Mouse (Mus musculus) gonadal fat pad, adult 2 months (tissue): ENCODE measurements around the gene Dgkq. TPM values are rescaled to one million over a fixed set of nuclear protein-coding genes. Genes with fewer than 3 reads are reported as not detected.

Source experiments
- DNase-seq: peaks from one replicate; pipeline ENCODE4 v3.0.0-alpha.2; 2012; ENCODE audit warnings: low read depth
- polyA plus RNA-seq: library from polyadenylated mRNA; depleted of rRNA; stranded (reverse); fragments of >200 nt; gene quantifications from 2 replicates; pipeline ENCODE4 v1.2.3, GENCODE M21; 2012; rRNA removed

Dgkq gene
- polyA plus RNA-seq = 20.8 and 22.1 TPM in 2 replicates

DNA sequence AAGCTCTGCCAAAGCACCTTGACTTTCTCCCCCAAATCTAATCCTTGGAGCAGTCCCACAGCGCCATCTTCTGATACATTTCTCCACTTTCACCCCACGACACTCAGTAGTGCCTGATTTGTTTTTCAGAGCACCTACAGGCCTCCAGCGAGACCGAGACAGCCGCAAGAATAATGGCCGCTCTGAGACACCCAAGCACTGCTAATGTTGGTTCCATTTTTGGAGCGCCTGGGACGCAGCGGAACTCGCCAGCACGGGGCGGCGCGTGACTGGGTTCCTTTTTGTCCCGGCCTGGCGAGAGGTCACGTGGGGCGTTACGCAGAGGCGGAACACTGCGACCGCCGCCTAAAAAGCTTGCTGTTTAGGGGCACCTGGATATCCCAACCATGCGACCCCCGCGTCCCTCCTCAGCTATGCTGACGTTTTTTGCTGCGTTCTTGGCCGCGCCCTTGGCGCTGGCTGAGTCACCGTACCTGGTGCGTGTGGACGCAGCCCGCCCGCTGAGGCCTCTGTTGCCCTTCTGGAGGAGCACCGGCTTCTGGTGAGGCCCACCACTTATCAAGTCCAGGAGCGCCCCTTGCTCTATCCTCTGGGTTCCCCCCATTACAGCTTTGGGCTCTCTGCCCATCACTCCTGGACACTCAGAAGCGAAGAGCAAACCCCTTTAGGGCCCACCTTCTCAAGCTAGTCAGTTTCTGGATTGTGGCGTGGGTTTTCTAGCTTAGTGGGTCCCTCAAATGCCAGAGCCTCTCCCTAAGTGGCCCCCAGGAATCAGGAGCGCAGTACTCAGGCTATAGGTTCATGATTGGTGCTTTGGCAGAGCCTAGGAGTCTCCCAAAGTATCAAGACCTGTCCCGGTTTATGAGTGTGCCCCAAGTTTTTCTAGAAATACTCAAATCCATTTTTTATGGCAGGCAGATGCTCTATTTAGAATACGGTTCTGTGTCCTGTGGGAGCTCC is at the start of gene Dgkq:
Dgkq (minus strand) TSS at position 696 of the 960 bp plus-strand sequence.
- DNase-seq = no peak

- no peak for DNase-seq
These were observed 48.6 kb upstream of the Dgkq start for GRCm38 (mm10) chr5:108718051-108718450.

DNA sequence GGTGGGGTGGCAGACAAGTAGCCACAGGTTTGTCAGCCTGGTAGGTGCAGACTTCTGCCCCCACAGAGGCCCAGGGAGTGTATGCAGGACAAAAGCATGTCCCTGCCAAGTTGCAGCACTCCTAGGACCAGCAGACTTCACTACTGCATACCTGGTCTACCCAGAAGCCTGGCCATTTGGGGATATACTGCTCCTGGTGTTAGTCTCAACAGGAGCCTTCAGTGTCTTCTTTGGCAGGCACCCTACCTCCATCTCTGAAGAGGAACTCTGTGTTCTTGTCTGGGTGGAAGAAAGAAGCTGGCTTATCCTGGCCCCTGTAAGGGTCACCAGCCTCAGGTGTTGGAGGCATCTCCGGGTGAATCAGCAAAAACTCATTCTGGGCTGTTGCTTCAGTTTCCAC is 46.5 kb upstream of the Dgkq start:
- no peak for DNase-seq

GRCm38 (mm10) chr5:108714149-108714548 is 44.7 kb upstream of the Dgkq start:
- DNase-seq = no peak

DNA sequence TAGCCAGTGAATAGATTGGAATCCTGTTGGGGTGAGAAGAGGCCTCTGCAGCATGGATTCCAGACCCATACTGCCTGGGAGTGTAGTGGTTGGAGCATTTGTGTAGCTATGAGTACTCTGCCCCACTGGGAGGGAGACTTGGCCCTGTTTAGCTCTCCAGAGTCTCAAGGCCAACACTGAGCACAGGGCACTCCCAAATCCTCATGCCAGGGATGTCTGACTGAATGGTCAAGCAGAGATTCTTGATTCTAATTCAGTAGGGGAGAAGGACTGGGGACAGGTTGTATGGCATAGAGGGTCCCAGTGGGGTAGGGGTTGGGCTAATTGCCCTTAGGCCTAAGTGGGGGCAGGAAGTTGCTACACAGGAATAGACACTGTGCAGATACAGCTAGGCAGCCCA is 44.2 kb upstream of the Dgkq start:
- DNase-seq = no peak

DNA sequence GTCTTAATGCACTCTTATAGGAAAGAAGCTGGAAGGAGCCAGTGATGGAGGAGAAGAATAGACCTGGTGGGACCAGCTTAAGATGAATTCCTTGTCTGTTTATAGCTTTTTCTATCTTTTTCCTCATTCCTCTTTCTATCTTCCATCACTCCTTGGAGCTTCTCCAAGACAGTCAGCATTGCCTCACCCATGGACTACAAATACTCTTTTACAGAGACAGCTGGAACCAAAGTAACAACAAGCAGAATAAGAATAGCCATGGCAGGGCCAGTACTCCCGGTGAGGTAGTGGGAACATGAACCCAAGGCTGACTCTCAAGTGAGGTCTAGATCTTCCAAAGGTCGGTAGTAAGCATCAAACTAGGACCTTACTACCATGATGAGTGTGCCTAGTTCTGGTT is 43.6 kb upstream of the Dgkq start:
- DNase-seq = no peak

GRCm38 (mm10) chr5:108711968-108712367 is 42.5 kb upstream of the Dgkq start:
- no peak for DNase-seq

GRCm38 (mm10) chr5:108708981-108709731 is 39.7 kb upstream of the Dgkq start:
- no peak for DNase-seq

GRCm38 (mm10) chr5:108708419-108708818 is 38.9 kb upstream of the Dgkq start:
- no peak for DNase-seq

GRCm38 (mm10) chr5:108707758-108708157 is 38.3 kb upstream of the Dgkq start:
- DNase-seq = no peak

GRCm38 (mm10) chr5:108703754-108704626 is 34.5 kb upstream of the Dgkq start:
- DNase-seq = no peak

- no peak for DNase-seq
These were observed 32.0 kb upstream of the Dgkq start for GRCm38 (mm10) chr5:108701341-108702021.

GRCm38 (mm10) chr5:108700346-108700745 is 30.9 kb upstream of the Dgkq start:
- no peak for DNase-seq

- no peak for DNase-seq
These were observed 27.9 kb upstream of the Dgkq start for GRCm38 (mm10) chr5:108697341-108697753.

DNA sequence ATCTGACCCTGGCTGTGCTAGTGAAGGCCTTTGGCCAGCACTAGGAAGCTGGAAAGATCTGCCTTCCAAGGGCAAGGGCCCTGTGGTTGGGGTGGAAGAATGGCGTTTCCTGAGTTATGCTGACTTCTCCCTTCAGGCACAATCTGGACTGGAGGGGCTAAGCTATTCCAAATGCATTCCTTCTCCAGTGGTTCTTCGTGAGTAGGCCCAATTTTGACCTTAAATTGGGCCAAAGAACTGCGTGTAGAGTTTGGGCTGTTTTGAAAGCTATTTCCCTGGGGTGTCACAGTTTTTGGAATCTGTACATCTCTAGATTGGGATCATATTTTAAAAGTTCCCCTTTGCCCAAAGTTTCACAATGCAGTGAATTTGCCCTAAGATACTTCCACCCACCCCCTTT is 27.1 kb upstream of the Dgkq start:
- DNase-seq = no peak

GRCm38 (mm10) chr5:108695861-108696260 is 26.4 kb upstream of the Dgkq start:
- DNase-seq = no peak

DNA sequence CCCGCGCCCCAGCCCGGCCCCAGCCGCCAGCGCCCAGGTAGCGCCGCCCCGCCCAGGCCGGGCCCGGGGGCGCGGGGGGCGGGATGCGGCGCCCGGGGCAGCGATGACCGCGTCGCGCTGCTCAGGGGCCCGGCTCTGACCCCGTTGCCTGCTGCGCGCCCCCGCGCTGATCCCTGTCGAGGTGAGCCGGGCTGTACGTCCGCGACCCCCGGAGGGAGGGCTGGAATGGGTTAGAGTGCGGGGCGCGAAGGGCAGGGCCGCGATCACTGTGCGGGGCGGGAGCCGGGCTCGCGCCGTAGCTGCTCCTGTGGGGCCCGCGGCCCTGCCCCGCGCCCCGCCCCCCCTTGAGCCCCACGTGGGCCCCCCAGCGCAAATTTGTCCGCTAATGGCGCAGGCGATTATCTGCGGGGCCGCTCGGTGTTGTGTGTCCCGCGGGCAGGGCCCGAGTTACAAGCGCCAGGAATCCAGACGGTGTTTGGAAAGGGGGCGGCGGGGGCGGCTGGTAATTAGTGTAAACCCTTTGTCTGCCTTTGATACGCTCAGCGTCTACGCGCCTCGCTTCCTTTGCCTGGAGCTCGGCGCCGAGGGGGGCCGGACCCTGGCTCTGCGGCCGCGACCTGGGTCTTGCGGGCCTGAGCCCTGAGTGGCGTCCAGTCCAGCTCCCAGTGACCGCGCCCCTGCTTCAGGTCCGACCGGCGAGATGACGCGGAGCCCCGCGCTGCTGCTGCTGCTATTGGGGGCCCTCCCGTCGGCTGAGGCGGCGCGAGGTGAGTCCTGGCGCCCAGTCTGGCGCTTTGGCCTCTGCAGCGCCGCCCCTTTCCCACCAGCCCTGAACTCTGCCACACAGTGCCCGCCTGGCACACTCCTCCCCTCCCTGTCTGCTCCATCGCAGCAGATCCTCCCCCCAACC is 25.1 kb upstream of the Dgkq start:
- DNase-seq = no peak

- no peak for DNase-seq
These were observed 24.4 kb upstream of the Dgkq start for GRCm38 (mm10) chr5:108693872-108694288.

DNA sequence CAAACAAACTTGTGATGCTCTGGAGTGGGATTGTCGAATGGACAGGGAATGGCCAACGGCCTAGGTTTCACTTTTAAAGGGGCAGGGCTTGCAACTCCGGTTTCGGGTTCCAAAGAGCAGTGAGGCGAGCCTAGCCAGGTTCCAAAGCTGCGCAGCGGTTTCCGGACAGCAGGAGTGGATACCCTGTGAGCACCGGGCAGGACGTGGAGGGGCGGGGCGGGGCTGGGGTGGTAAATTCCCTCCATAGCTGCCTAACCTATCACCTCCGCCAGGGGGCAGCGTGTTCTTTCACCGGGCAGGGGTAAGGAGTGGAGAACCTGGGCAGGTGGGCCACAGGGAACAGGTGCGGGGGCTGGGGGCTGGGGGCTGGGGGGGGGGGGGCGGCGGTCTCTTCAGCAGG is 22.8 kb upstream of the Dgkq start, which contains the start of gene Fgfrl1:
Fgfrl1 (plus strand) TSS at position 112 of the 400 bp plus-strand sequence.
- DNase-seq = no peak

GRCm38 (mm10) chr5:108691152-108691551 is 21.7 kb upstream of the Dgkq start:
- DNase-seq = no peak
